Mouse (Mus musculus): Measurements from ENCODE around the gene Chrnb2. TPM values are rescaled to one million over a fixed set of nuclear protein-coding genes. Genes with fewer than 3 reads are reported as not detected.
A peak's percentile ranks its signal among the peaks of the same experiment; 100 is the strongest.

Gene Chrnb2
- polyA plus RNA-seq, 1 experiment, result 0.67 TPM

DNA sequence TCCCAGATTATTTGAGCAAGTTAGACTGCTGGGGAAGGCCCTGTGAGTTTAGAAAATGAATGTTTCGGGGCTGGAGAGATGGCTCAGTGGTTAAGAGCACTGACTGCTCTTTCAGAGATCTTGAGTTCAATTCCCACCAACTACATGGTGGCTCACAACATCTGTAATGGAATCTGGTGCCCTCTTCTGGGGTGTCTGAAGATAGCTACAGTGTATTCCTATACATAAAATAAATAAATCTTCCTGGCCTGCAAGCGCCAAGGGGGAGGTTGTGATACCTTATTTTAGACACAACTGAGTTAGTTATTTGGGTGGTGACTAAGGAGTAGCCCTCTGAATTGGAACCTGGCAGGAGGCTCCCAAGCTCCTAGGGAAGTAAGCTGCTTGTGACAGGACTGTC lies 35.6 kb downstream of the Chrnb2 start:
- no peaks in the 10 kb centered on the region for H3K4me1 ChIP-seq (ENCODE audit: control insufficient read depth, insufficient read depth, low read length)
- H3K36me3 ChIP-seq (ENCODE audit: control insufficient read depth, insufficient read depth, low read length, poor library complexity, severe bottlenecking), result no peaks in the 10 kb centered on the region
- no peaks in the 10 kb centered on the region for H3K9me3 ChIP-seq (replicated peaks; ENCODE audit: control insufficient read depth, insufficient read depth, low read length, poor library complexity, severe bottlenecking)
- H3K27me3 ChIP-seq (ENCODE audit: control insufficient read depth, insufficient read depth, low read length, poor library complexity, severe bottlenecking), result no peaks in the 10 kb centered on the region
- no peak overlapping the region for H3K4me3 ChIP-seq (ENCODE audit: low read depth, low read length)
- no peak for TF ChIP-seq POLR2A (IDR thresholded peaks at IDR 0.05; ENCODE audit: insufficient read depth, low read length)
- TF ChIP-seq EP300 (IDR thresholded peaks at IDR 0.05; ENCODE audit: insufficient read depth, low read depth, low read length), result no peak
- no peak for TF ChIP-seq CTCF (IDR thresholded peaks at IDR 0.05; ENCODE audit: low read depth, low read length)
- H3K27ac ChIP-seq (ENCODE audit: insufficient read depth, low read length), result no peak overlapping the region
- no peak overlapping the region for H3K9ac ChIP-seq (ENCODE audit: low read depth, poor library complexity, severe bottlenecking)

DNA sequence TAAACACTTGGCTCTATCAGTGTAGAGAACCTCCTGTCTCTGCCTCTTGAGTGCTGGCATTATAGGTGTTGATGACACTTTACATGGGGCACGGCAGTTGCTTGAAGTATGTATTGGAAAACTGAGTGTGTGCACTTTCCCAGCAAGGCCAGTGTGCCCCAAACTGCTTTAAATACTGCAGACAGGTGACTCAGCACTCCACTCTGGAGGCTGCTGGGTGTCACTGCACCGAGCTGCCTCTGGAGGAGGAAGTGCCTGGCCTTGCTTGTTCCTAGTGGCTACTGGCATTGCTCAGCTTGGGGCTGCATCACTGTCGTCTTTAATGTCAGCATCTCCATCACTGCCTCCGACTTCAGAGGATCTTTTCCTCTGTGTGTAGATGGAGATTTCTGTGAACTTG lies 37.4 kb downstream of the Chrnb2 start:
- Histone ChIP-seq H3K36me3 (ENCODE audit: control insufficient read depth, insufficient read depth, low read length, poor library complexity, severe bottlenecking) (no peaks in the 10 kb centered on the region), H3K4me1 (ENCODE audit: control insufficient read depth, insufficient read depth, low read length) (no peaks in the 10 kb centered on the region), H3K27me3 (ENCODE audit: control insufficient read depth, insufficient read depth, low read length, poor library complexity, severe bottlenecking) (no peaks in the 10 kb centered on the region), H3K27ac (ENCODE audit: insufficient read depth, low read length) (no peak overlapping the region), H3K4me3 (ENCODE audit: low read depth, low read length) (no peak overlapping the region), H3K9me3 (replicated peaks; ENCODE audit: control insufficient read depth, insufficient read depth, low read length, poor library complexity, severe bottlenecking) (no peaks in the 10 kb centered on the region), H3K9ac (ENCODE audit: low read depth, poor library complexity, severe bottlenecking) (no peak overlapping the region)
- TF ChIP-seq CTCF (IDR thresholded peaks at IDR 0.05; ENCODE audit: low read depth, low read length), result peak; percentile 62
- TF ChIP-seq POLR2A (IDR thresholded peaks at IDR 0.05; ENCODE audit: insufficient read depth, low read length), result no peak
- TF ChIP-seq EP300 (IDR thresholded peaks at IDR 0.05; ENCODE audit: insufficient read depth, low read depth, low read length), result no peak

DNA sequence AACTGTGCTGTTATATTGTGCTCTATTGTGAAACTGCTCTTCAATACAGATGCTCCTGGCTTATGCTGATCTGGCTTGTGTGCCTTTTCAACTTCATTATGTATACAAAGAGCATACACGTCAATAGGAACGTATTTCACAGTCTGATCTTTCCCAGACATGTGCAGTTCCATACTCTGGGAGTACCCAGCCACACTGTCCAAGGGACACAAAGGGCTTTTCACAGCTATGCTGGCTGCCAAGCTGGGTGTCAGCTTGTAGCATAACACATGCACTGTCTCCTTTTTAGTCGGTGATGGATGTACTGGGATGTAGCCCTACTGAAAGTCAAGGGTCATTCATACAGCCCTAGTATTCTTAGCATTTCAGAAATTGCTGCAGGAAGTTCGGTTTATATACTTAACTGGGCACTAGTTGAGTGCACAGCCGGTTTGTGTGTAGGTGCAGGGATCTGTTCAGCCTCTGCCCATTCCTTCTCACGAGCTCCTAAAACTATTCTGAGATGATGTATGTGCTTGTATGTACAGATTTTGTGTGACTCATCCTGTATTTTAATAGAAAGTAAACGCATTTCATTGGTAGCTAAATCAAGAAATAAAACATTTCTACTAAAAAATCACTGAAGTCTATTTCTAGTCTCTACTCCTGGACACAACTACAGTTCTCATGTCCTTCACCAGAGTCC lies 40.9 kb downstream of the Chrnb2 start:
- Histone ChIP-seq H3K4me1 (ENCODE audit: control insufficient read depth, insufficient read depth, low read length) (no peaks in the 10 kb centered on the region), H3K36me3 (ENCODE audit: control insufficient read depth, insufficient read depth, low read length, poor library complexity, severe bottlenecking) (no peaks in the 10 kb centered on the region), H3K27me3 (ENCODE audit: control insufficient read depth, insufficient read depth, low read length, poor library complexity, severe bottlenecking) (no peaks in the 10 kb centered on the region), H3K4me3 (ENCODE audit: low read depth, low read length) (no peak overlapping the region), H3K9ac (ENCODE audit: low read depth, poor library complexity, severe bottlenecking) (no peak overlapping the region), H3K9me3 (replicated peaks; ENCODE audit: control insufficient read depth, insufficient read depth, low read length, poor library complexity, severe bottlenecking) (no peaks in the 10 kb centered on the region), H3K27ac (ENCODE audit: insufficient read depth, low read length) (no peak overlapping the region)
- TF ChIP-seq CTCF (IDR thresholded peaks at IDR 0.05; ENCODE audit: low read depth, low read length), result no peak
- no peak for TF ChIP-seq POLR2A (IDR thresholded peaks at IDR 0.05; ENCODE audit: insufficient read depth, low read length)
- TF ChIP-seq EP300 (IDR thresholded peaks at IDR 0.05; ENCODE audit: insufficient read depth, low read depth, low read length), result no peak

DNA sequence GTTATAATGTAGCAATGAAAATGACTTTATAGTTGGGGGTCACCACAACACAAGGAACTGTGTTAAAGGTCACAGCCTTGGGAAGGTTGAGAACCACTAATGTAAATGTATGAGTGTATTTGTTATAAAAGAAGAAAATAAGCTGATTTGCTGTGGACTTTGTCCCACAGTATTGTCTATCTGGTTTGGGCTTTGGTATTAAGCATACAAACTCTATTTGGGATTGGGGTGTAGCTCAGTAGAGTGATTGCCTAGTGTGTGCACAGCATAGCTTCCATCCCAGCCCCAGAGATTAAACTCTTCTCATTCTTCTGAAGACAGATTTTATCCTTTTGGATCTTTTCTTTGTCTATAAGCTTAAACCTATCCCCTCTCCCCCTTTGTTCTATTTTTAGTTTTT lies 42.4 kb downstream of the Chrnb2 start:
- TF ChIP-seq EP300 (IDR thresholded peaks at IDR 0.05; ENCODE audit: insufficient read depth, low read depth, low read length), result no peak
- TF ChIP-seq POLR2A (IDR thresholded peaks at IDR 0.05; ENCODE audit: insufficient read depth, low read length), result no peak
- no peak for TF ChIP-seq CTCF (IDR thresholded peaks at IDR 0.05; ENCODE audit: low read depth, low read length)
- H3K9me3 ChIP-seq (replicated peaks; ENCODE audit: control insufficient read depth, insufficient read depth, low read length, poor library complexity, severe bottlenecking), result no peaks in the 10 kb centered on the region
- no peak overlapping the region for H3K27ac ChIP-seq (ENCODE audit: insufficient read depth, low read length)
- no peak overlapping the region for H3K9ac ChIP-seq (ENCODE audit: low read depth, poor library complexity, severe bottlenecking)
- H3K27me3 ChIP-seq (ENCODE audit: control insufficient read depth, insufficient read depth, low read length, poor library complexity, severe bottlenecking), result no peaks in the 10 kb centered on the region
- no peaks in the 10 kb centered on the region for H3K36me3 ChIP-seq (ENCODE audit: control insufficient read depth, insufficient read depth, low read length, poor library complexity, severe bottlenecking)
- no peaks in the 10 kb centered on the region for H3K4me1 ChIP-seq (ENCODE audit: control insufficient read depth, insufficient read depth, low read length)
- H3K4me3 ChIP-seq (ENCODE audit: low read depth, low read length), result no peak overlapping the region

DNA sequence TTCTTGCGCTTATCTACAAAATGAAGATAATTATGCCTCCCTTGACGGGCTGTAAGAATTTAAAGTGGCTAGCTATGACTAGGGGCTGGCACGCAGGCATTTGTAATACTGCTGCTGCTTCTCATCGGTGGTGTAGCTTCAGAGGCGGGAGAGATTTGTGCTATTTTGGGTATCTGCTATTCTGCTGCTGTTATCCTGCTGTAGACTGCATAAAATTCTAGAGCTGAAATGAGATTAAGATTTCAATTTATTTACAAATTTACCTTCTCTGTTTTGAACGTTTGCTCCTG lies 48.5 kb downstream of the Chrnb2 start:
- Histone ChIP-seq H3K9me3 (replicated peaks; ENCODE audit: control insufficient read depth, insufficient read depth, low read length, poor library complexity, severe bottlenecking) (no peaks in the 10 kb centered on the region), H3K36me3 (ENCODE audit: control insufficient read depth, insufficient read depth, low read length, poor library complexity, severe bottlenecking) (no peaks in the 10 kb centered on the region), H3K9ac (ENCODE audit: low read depth, poor library complexity, severe bottlenecking) (peak overlapping the region; percentile 73; the same call in 1 of the 2 replicates), H3K27me3 (ENCODE audit: control insufficient read depth, insufficient read depth, low read length, poor library complexity, severe bottlenecking) (no peaks in the 10 kb centered on the region), H3K27ac (ENCODE audit: insufficient read depth, low read length) (no peak overlapping the region), H3K4me1 (ENCODE audit: control insufficient read depth, insufficient read depth, low read length) (no peaks in the 10 kb centered on the region), H3K4me3 (ENCODE audit: low read depth, low read length) (peak overlapping the region; percentile 85)
- no peak for TF ChIP-seq POLR2A (IDR thresholded peaks at IDR 0.05; ENCODE audit: insufficient read depth, low read length)
- no peak for TF ChIP-seq EP300 (IDR thresholded peaks at IDR 0.05; ENCODE audit: insufficient read depth, low read depth, low read length)
- no peak for TF ChIP-seq CTCF (IDR thresholded peaks at IDR 0.05; ENCODE audit: low read depth, low read length)

DNA sequence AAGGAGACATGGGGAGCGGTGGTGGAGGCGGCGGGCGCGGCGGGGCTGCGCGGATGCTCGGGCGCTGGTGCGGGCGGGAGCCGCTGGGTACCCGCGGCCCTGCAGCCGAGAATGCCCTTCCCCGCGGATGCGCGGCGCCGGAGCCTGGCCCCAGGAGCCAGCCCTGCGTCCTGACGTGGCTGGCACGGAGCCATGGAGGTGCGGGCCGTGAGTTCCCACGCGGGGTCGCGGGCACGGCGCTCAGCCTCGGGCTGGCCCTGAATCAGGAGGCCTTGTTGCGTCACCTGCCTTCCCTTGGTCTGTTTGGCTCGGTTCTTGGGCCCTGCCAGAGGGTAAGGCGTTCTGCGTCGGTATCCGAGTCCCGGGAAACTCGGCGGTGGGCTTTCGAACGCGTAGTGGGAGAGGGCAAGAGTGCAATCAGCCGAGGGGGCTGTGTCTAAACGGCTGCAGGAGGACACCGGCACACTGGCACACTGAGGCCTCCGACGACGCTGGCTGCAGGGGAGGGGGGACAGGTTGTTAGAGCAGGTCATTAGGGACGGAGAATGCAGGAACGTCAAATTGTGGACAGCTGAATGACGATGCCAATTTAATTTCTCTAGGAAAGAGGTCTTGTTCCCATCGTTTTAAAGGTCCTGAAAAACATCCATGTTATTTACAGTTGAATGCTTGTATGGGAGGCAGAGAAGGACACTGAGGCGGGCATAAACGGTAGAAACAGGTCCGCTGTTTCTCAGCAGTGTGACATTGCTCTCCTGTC lies 49.0 kb downstream of the Chrnb2 start:
- Histone ChIP-seq H3K9ac (ENCODE audit: low read depth, poor library complexity, severe bottlenecking) (peak overlapping the region; percentile 73), H3K4me1 (ENCODE audit: control insufficient read depth, insufficient read depth, low read length) (no peaks in the 10 kb centered on the region), H3K4me3 (ENCODE audit: low read depth, low read length) (peak overlapping the region; percentile 85), H3K27me3 (ENCODE audit: control insufficient read depth, insufficient read depth, low read length, poor library complexity, severe bottlenecking) (no peaks in the 10 kb centered on the region), H3K36me3 (ENCODE audit: control insufficient read depth, insufficient read depth, low read length, poor library complexity, severe bottlenecking) (no peaks in the 10 kb centered on the region), H3K9me3 (replicated peaks; ENCODE audit: control insufficient read depth, insufficient read depth, low read length, poor library complexity, severe bottlenecking) (no peaks in the 10 kb centered on the region), H3K27ac (ENCODE audit: insufficient read depth, low read length) (no peak overlapping the region)
- no peak for TF ChIP-seq EP300 (IDR thresholded peaks at IDR 0.05; ENCODE audit: insufficient read depth, low read depth, low read length)
- no peak for TF ChIP-seq POLR2A (IDR thresholded peaks at IDR 0.05; ENCODE audit: insufficient read depth, low read length)
- TF ChIP-seq CTCF (IDR thresholded peaks at IDR 0.05; ENCODE audit: low read depth, low read length), result no peak
